Mouse (Mus musculus): ENCODE results near the gene Slc16a9. TPM values are rescaled to one million over a fixed set of nuclear protein-coding genes. Genes with fewer than 3 reads are reported as not detected.

The Slc16a9 gene
- 0.47 and 1.1 TPM in 2 replicates for polyA plus RNA-seq (2012; rRNA removed)

DNA sequence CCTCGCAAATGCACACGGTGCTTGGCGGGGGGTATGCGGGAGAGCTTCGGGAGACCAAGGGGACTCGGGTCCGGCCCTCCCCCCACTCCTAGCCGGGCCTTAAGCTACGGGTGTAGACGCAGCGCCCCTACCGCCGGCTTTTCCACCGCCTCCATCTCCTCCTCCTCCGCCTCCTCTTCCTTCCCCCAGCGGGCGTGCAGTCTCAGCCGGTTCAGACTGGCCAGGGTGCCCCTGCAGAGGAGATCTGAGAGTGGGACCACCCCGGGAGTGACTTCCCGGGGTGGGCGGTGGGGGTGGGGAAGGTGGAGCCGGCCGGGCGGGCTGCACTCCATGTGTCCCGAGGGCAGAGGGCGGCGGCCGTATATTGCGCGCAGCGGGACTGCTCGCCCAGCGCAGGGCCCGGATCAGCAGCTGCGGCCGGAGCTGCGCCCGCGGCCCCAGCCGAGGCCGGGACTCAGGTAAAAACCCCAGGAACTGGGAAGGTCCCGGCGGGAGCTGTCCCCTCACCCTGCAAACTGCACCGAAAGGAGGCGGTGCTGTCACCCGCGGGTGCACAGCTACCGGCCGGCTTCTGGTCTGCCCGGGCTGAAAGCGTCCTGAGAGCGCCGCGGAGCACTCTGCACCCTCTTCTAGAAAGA is at the start of gene Slc16a9:
Gene Slc16a9, plus strand, starts transcription at position 180 of the 638 bp plus-strand sequence.

GRCm38 (mm10) chr10:70204505-70205399 is 40.1 kb upstream of the Slc16a9 start, which contains the start of gene Mrln:
Gene Mrln, plus strand, starts transcription at chr10:70204664.

Other genes with a start within 250 kb of the Slc16a9 start
- 26.8 and 29.3 TPM in 2 replicates for gene Ccdc6, start 148.0 kb upstream of the Slc16a9 start, polyA plus RNA-seq (2012; rRNA removed)
- 0.94 and 9.8 TPM in 2 replicates for gene Mrln, start 40.4 kb upstream of the Slc16a9 start, polyA plus RNA-seq (2012; rRNA removed)
- 7.6 and 7.7 TPM in 2 replicates for gene Fam13c, start 195.4 kb downstream of the Slc16a9 start, polyA plus RNA-seq (2012; rRNA removed)